Mouse (Mus musculus): ENCODE results near the gene Desi1. TPM values are rescaled to one million over a fixed set of nuclear protein-coding genes. Genes with fewer than 3 reads are reported as not detected.

Gene Desi1
- polyA plus RNA-seq, 1 experiment from 2014 or later, result 32.2 TPM

DNA sequence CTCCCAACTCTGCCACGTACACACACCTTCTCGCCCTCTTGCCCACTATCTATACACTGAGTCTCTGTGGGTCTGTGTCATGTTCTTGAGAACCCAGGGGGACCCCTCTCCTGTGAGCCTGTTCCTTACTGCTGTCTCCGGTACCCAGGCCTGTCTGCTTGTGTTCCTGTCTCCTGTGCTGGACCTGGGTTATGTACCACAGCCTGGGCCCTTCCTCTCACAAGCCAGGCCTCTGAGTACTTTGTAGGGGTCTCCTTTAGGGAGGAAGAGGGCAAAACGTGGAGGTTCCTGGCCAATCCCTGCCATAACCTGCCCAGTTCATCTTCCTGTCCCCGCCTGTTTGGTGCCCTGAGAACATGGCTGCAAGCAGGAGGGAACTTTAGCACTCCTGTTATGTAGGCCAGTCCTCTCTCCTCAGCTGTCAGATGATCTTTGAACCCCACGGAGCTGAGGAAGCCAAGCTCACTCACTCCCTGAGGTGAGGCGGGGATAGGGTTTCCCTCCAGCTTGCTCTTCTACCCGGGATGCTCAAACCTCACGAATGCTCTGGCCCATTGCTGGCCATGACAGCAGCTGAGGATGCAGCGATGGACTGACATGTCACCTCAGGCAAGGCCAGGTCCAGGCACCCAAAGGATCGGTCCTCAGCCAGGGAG is 84.1 kb downstream of the Desi1 start:
- no peaks in the 10 kb centered on the region for H3K36me3 ChIP-seq (ENCODE audit: inconsistent target)
- WGBS (ENCODE audit: missing documents), result 94% methylated on average over 11 of the region's 11 CpGs
- H3K4me3 ChIP-seq (ENCODE audit: inconsistent target), result no peak overlapping the region
- no peak overlapping the region for H3K27ac ChIP-seq
- no peaks in the 10 kb centered on the region for H3K79me2 ChIP-seq (ENCODE audit: inconsistent target)

DNA sequence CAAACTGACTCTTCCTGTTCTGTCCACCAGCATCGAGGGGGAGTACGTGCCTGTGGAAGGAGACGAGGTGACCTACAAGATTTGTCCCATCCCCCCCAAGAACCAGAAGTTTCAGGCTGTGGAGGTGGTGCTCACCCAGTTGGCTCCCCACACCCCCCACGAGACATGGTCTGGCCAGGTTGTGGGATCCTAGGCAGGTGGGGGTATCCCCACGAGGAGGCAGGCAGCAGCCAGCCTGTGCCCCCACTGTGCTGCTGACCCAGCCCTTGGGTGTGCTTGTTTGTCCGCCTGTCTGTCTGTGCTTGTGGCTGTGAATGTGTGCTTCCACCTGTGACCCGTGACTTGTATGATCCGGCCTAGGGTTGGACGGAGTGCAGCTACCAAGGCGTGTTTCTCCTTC is 84.6 kb downstream of the Desi1 start:
- 86% methylated on average over 10 of the region's 10 CpGs for WGBS (ENCODE audit: missing documents)
- H3K4me3 ChIP-seq (ENCODE audit: inconsistent target), result no peak overlapping the region
- H3K36me3 ChIP-seq (ENCODE audit: inconsistent target), result no peaks in the 10 kb centered on the region
- no peak overlapping the region for H3K27ac ChIP-seq
- no peaks in the 10 kb centered on the region for H3K79me2 ChIP-seq (ENCODE audit: inconsistent target)

DNA sequence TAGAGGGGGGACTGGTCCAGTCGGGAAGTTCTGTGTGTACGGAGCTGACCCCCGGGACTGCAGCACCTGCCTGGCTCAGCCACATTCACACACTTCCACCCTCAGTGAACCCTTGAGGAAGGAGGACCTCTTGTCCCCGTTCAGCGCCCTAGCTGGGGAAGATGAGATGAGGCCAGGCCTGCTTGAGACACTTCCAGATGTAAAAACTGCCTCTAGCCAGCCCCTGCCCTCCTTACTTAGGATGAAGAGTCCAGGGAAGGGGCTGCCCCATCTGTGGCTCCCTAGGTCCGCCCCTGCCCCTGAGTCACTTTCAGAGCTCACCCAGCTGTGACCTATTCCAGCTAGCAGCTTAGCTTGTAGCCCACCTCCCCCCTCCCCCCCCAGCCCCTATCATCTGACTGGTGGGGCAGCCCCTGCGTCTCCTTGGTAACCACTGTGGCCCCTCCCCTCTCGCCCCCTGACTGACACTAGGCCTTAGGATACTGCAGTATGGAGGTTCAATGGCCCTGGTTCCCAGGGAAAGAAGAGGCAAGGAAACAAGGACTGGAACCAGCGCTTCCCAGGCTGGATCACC is 90.4 kb downstream of the Desi1 start:
- 58% methylated on average over 9 of the region's 9 CpGs for WGBS (ENCODE audit: missing documents)
- Histone ChIP-seq H3K79me2 (ENCODE audit: inconsistent target) (no peaks in the 10 kb centered on the region), H3K27ac (no peak overlapping the region), H3K4me3 (ENCODE audit: inconsistent target) (no peak overlapping the region), H3K36me3 (ENCODE audit: inconsistent target) (no peaks in the 10 kb centered on the region)

Other genes starting within 250 kb of the Desi1 start
- gene Tef, start 231.4 kb downstream of the Desi1 start, polyA plus RNA-seq (2018), result 18.9 to 44.0 TPM (median 23.6 TPM) in 3 replicates
- gene Tob2, start 175.1 kb downstream of the Desi1 start, polyA plus RNA-seq (2018), result 14.3 to 21.9 TPM (median 18.5 TPM) in 3 replicates
- 24.7 to 37.1 TPM (median 25.5 TPM) in 3 replicates for gene Phf5a, start 162.0 kb downstream of the Desi1 start, polyA plus RNA-seq (2018)
- gene Aco2, start 161.6 kb downstream of the Desi1 start, polyA plus RNA-seq (2018), result 94.9 to 124 TPM (median 116 TPM) in 3 replicates
- gene Polr3h, start 107.6 kb downstream of the Desi1 start, polyA plus RNA-seq (2018), result 4.7 to 14.4 TPM (median 4.7 TPM) in 3 replicates
- 0.10 TPM in 1 of 3 replicates, not detected in the others for gene Csdc2, start 97.1 kb downstream of the Desi1 start, polyA plus RNA-seq (2018)
- gene Pmm1, start 72.9 kb downstream of the Desi1 start, polyA plus RNA-seq (2018), result 10.2 to 15.5 TPM (median 14.8 TPM) in 3 replicates
- not detected in 3 replicates for gene 1700029P11Rik, start 53.3 kb downstream of the Desi1 start, polyA plus RNA-seq (2018)
- 8.4 to 21.0 TPM (median 15.0 TPM) in 3 replicates for gene Xrcc6, start 46.0 kb downstream of the Desi1 start, polyA plus RNA-seq (2018)
- 42.7 to 102 TPM (median 90.6 TPM) in 3 replicates for gene Snu13, start 13.7 kb upstream of the Desi1 start, polyA plus RNA-seq (2018)
- not detected in 3 replicates for gene 4930407I10Rik, start 25.3 kb upstream of the Desi1 start, polyA plus RNA-seq (2018)
- not detected in 3 replicates for gene Mei1, start 36.1 kb upstream of the Desi1 start, polyA plus RNA-seq (2018)
- 6.6 to 13.4 TPM (median 7.9 TPM) in 3 replicates for gene Ccdc134, start 94.1 kb upstream of the Desi1 start, polyA plus RNA-seq (2018)
- 41.2 to 100 TPM (median 69.4 TPM) in 3 replicates for gene Srebf2, start 113.3 kb upstream of the Desi1 start, polyA plus RNA-seq (2018)
- not detected in 3 replicates for gene Shisa8, start 179.0 kb upstream of the Desi1 start, polyA plus RNA-seq (2018)
- 0.09 TPM in 1 of 3 replicates, not detected in the others for gene Tnfrsf13c, start 190.5 kb upstream of the Desi1 start, polyA plus RNA-seq (2018)
- 0.32 to 3.8 TPM (median 0.76 TPM) in 3 replicates for gene Cenpm, start 210.9 kb upstream of the Desi1 start, polyA plus RNA-seq (2018)
- not detected in 3 replicates for gene 1500009C09Rik, start 218.5 kb upstream of the Desi1 start, polyA plus RNA-seq (2018)
- 0.17 TPM in 1 of 3 replicates, not detected in the others for gene Sept3, start 241.0 kb upstream of the Desi1 start, polyA plus RNA-seq (2018)

Measured in macrophage (primary cell).